Mouse (Mus musculus) adrenal gland, postnatal 25 days (tissue): ENCODE measurements around the gene Nkd2. TPM values are rescaled to one million over a fixed set of nuclear protein-coding genes. Genes with fewer than 3 reads are reported as not detected.

Source experiments
- DNase-seq: peaks from one replicate; pipeline ENCODE4 v3.0.0; 2021; ENCODE audit warnings: mixed read lengths
- total RNA-seq: library from RNA; stranded (reverse); gene quantifications from 2 replicates; pipeline ENCODE4 v1.2.3, GENCODE M21; 2021

The Nkd2 gene
- total RNA-seq, 1 experiment from 2014 or later = 1.8 TPM

GRCm38 (mm10) chr13:73816338-73816737 is 31.1 kb downstream of the Nkd2 start:
- DNase-seq = no peak

GRCm38 (mm10) chr13:73814181-73814580 is 33.2 kb downstream of the Nkd2 start:
- no peak for DNase-seq

- DNase-seq = no peak
Observed at GRCm38 (mm10) chr13:73812936-73813335, 34.5 kb downstream of the Nkd2 start.

DNA sequence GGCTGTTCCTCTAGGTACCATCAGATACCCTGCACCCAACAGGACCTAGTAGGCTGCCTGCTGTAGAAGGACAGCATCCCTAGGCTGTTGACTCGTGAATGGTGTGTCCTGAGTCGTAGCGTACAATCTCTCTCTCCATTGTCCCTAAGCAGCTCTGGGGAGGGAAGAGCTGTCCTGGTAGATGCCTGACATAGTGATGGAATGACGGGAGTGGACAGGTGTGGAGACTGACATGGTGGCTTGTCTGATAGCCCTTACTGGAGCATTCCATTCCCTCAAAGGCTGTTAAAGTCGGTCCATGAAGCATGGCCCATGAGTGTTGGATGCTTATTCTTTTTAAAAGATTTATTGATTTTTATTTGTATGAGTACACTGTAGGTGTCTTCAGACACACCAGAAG is 42.5 kb downstream of the Nkd2 start:
- no peak for DNase-seq

DNA sequence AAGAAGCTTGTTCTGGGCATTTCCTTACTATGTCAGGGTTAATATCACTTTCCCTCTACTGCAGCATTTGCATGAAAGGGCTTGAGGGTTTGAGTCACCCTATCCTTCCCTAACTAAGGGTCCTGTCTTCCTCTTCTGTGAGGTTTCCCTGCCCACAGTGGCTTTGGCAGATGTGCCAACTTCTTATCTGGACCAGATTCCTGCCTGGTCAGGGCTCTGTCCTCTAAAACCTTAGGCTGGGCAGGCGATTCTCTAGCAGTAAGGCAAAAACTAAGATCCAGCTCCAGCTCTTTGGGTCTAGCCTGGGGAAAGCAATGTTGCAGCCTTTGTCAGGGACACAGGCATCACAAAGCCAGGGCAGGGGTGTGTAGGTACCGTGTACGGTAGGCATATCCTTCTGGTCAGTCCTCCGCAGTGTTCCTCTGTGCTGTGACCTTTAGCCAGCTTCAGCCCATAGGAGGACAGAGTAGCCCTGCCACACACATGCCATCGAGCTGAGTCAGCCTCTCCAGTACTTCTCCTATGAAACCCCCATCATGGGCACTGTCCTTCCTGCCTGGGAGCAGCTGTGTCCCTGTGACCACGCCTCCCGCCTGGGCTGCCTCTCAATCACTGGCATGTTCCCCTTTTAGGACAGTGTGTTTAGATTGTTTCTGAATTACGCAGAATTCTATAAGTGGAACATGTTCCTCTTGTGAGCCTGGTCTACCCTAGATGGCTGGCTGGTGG is 43.8 kb downstream of the Nkd2 start:
- peak; percentile 70 for DNase-seq

DNA sequence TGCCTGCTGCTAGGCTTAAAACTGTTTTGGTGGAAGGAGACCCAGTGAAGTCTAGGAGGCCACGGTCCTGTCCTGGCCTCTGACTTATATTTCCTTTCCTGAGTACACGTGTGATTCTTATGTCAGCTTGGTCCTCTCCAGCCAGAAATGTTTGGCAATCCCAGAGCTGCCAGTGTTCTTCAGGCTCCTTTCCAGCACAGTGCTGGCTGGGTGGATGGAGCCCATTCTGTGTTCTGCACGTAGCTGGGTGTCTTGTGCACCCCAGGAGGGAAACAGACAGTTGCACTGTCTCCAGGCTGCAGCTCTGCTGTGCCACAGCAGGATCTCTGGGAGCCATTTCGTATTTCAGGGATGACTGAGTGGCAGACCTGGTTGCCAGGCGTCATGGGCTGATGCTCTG is 48.3 kb downstream of the Nkd2 start:
- DNase-seq = no peak

GRCm38 (mm10) chr13:73793171-73793570 is 54.3 kb downstream of the Nkd2 start:
- no peak for DNase-seq

DNA sequence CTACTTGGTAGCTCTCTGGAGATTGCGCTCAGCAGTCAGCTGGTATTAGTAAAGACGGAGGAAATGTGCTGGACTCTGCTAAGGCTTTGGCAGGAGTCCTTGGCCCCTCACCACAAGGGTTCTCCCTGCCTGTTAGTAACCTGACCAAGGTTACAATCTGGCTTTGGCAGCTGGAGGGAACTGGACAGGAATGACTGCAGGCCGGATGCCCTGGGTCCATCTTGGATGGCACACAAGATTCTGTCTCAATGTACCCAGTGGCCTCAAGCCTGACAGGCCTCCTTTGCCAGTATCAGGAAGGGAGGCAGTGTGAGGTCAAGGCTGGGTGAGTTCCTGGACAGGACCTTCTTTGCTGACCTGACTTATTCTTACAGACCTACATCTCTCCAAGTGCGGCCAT is 55.3 kb downstream of the Nkd2 start:
- DNase-seq = peak; percentile 15

DNA sequence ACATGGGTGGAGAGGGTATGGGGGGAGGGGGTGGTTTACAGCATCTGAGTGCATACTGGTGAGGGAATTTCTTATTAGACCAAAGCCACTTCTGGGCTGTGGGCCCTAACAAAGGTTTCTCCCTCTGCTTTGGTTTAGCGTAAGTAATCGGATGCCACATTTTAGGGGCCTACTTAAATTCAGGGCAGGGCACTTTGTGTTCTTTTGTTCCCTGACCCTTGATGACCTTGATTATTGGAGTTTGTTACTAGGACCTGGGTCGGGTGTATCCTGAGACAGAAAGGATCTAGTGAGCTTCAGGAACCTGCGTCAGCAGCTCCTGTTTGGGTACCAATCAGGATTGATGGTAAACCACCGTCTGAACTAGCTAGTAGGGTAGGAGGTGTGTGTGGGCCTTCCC is 64.9 kb downstream of the Nkd2 start:
- no peak for DNase-seq

DNA sequence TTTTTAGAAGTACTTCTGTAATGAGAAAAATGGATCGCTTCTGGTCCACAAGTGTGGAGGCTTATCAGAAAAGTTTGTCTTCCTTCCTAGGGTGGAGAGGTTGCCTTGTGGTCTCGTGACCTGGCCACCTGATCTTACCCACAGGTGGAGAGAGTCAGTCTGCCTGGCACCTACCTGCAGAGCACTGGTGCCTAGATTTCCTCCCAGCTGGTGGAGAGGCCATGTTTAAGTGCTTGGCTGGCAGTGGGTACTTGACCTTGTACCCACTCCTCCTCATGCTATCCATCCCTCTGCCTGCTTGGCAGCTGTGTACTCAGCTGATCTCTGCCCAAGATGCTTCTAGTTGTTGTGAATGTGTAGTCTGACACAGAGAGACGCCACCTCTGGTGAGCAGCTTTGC is 69.9 kb downstream of the Nkd2 start:
- DNase-seq = no peak

DNA sequence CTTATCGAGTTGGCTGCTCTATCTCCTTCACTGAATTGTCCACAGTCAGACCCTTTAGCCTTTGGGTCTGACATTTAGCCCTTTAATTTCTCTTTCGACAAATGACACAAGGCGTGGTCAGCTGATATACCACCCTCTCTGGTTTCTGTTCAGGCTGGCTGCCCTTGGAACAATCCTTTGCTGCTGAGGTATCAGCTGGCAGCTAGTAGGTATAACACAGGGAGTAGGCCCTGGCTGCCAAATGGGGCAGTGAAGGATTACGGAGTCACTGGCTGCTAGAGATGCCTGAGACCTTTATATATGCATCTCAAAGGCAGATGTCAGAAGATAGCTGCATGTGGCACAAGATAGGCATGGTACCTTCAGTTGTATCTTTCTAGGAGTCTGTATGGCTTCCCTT is 71.6 kb downstream of the Nkd2 start:
- peak; percentile 26 for DNase-seq

DNA sequence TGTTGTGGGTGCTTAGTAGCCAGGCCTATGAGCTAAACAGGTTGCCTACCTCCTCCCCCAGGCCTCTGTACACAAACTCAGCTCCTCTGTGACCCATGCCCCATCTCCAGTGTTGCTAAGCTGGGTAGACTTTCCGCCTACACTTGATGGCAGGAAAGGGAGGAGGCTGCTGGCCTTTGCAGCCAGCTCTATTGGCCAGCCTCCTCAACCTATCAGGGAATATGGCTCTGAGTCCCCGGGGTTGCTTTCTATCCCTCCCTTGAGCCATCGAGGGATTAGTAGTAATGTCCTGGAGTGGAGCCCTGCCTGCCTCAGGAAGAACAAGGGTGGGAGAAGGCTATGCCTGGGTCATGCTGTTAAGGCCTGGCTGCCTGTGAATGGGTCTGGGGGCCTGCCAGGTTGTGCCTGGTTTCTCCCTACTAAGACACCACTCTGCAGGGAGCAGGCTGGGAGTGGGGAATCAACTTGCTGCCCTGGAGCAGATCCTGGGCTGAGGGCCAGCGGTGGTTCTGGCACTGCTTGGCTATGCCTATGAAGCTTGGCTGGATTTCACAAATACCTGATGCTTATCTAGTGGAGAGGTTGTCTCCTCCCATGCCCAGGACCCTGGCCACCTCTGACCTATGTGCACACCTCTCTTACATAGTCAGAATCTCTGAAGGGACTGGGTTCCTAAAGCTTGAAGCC is 73.8 kb downstream of the Nkd2 start:
- DNase-seq = peak; percentile 66

DNA sequence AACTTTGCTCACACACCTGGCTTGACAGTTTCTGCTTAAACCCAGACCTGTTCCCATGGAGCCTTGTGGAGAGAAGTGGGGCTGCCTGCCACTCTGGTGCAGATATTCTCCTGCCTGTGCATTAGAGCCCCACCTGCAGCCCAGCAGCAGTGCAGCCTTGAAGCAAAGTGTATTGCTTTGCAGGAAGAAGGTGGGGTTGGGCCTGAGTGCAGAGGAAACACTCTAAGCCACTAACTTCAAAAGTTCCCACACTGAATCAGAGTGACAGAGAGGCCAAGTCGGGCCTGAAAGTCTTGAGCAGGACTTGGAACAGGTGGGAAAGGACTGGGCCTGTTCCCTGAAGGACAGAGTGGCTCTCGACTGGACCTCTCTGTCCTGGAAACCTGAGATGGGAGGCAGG is 74.8 kb downstream of the Nkd2 start:
- no peak for DNase-seq

DNA sequence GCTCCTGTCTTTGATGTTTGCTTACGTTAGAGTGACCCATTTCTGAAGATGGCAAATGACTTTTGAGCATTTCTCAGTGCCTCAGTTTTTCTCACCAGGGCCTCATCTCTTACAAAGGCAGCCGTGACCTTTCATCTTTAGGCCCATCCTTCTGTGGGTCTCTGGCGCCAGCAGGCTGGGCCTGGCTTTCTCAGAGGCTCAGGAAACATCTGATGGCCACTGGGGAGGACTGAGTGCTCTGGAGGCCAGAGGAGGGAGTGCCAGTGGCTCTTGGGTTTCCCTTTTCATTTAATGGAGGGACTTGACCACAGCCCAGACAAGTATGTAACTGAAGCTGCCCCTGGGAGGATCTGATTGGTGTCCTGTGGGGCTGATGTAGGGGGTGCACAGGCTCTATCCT is 76.3 kb downstream of the Nkd2 start:
- no peak for DNase-seq

DNA sequence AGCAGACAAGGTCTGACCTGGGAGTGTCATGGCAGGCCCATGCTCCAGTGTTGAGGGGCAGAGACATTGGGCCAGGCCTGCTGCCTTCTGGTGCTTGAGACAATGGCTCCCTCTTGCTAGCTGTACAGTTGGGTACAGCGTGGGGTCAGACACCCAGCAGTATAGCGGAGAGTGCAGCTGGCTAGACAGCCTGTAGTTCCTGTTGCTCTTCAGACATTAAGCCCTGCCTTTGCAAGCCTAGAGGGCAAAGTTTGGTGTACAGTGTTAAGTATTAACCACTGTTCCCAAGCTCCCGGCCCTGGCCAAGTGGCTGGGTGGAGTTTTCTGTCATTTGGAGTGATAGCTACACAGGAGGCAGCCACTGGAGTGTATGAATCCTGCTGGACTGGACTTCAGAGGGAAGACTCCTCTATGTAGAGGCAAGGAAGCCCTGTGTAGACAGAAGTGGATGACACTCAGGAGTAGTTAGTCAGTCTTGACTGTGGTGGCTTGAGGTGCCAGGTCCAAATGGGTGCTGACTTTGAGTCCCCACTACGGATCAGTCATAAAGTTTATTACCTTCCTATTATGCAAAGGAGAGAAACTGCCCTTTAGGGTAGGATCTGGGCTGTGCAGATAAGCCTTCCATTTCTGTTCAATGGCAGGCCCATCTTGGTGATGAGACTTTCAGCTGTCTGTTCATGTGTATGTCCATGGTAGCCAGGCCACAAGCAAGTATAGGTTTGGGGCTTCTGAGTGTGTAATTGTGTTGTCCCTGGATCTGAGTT is 77.3 kb downstream of the Nkd2 start:
- no peak for DNase-seq

Other genes starting within 250 kb of the Nkd2 start
- 151 and 160 TPM in 2 replicates for gene Clptm1l, start 243.6 kb downstream of the Nkd2 start, total RNA-seq
- gene Tert, start 220.7 kb downstream of the Nkd2 start, total RNA-seq = 9.4 and 10.6 TPM in 2 replicates
- gene Slc6a18, start 169.6 kb downstream of the Nkd2 start, total RNA-seq = not detected in 2 replicates
- 0.24 and 0.36 TPM in 2 replicates for gene Slc6a19, start 142.8 kb downstream of the Nkd2 start, total RNA-seq
- gene Slc12a7, start 114.5 kb downstream of the Nkd2 start, total RNA-seq = 40.0 and 48.2 TPM in 2 replicates
- 1.4 and 3.3 TPM in 2 replicates for gene Trip13, start 90.2 kb upstream of the Nkd2 start, total RNA-seq
- 29.2 and 37.5 TPM in 2 replicates for gene Brd9, start 90.2 kb upstream of the Nkd2 start, total RNA-seq
- gene Zdhhc11, start 116.2 kb upstream of the Nkd2 start, total RNA-seq = not detected in 2 replicates
- gene Tppp, start 161.8 kb upstream of the Nkd2 start, total RNA-seq = 4.3 and 6.9 TPM in 2 replicates
- gene Cep72, start 214.7 kb upstream of the Nkd2 start, total RNA-seq = 3.6 and 6.8 TPM in 2 replicates